In genomic region chr2:62411211-62412080, GRCm38 (mm10) we compare ENCODE assay signal across 8 mouse cellular contexts. TPM values are rescaled to one million over a fixed set of nuclear protein-coding genes. Genes with fewer than 3 reads are reported as not detected.
DNase-seq lines count a peak whose midpoint lies in the region; ATAC-seq lines count a peak whose summit lies in the region.

No protein-coding gene starts in this region.

- intact Hi-C loops in heart, postnatal 36 days (cut with DNase I) = no loop called here

- H3K9ac ChIP-seq in embryonic facial prominence, embryonic 12.5 days = peak overlapping the region; percentile 20
- H3K9ac ChIP-seq in stomach, embryonic 14.5 days (replicated peaks; ENCODE audit: low read depth, low read length) = no peak overlapping the region; the same call in 1 of the 2 replicates

- H3K4me1 ChIP-seq in embryonic facial prominence, embryonic 12.5 days = no peaks in the 10 kb centered on the region
- 0 out of 2 replicates have a peak, but pooled peaks cover 3% of the 10 kb centered on the region for H3K4me1 ChIP-seq in stomach, embryonic 14.5 days (ENCODE audit: control insufficient read depth, insufficient read depth, low read length)

- ATAC-seq in embryonic facial prominence, embryonic 12.5 days (ENCODE audit: insufficient number of reproducible peaks, insufficient read depth, low FRiP score, low TSS enrichment) = peak; percentile 77
- peak; percentile 68 for ATAC-seq in megakaryocyte progenitor cell, adult 5-6 weeks (replicated peaks; ENCODE audit: poor library complexity)
- ATAC-seq in stomach, embryonic 14.5 days (ENCODE audit: insufficient number of reproducible peaks, insufficient read depth, low FRiP score, low read depth) = peak; percentile 89

- WGBS in embryonic facial prominence, embryonic 12.5 days = 6% methylated on average over 47 of the region's 47 CpGs
- WGBS in stomach, embryonic 14.5 days = 6% methylated on average over 47 of the region's 47 CpGs

- peak overlapping the region; percentile 64 for H3K4me2 ChIP-seq in embryonic facial prominence, embryonic 12.5 days (replicated peaks)
- peak overlapping the region; percentile 84 for H3K4me2 ChIP-seq in stomach, embryonic 14.5 days (replicated peaks; ENCODE audit: low read depth, low read length)

- H3K27me3 ChIP-seq in embryonic facial prominence, embryonic 12.5 days = 0 out of 2 replicates have a peak, but pooled peaks cover 6% of the 10 kb centered on the region
- no peaks in the 10 kb centered on the region for H3K27me3 ChIP-seq in stomach, embryonic 14.5 days (ENCODE audit: control insufficient read depth, insufficient read depth, low read length)

- H3K9me3 ChIP-seq in embryonic facial prominence, embryonic 12.5 days = no peaks in the 10 kb centered on the region
- H3K9me3 ChIP-seq in stomach, embryonic 14.5 days (ENCODE audit: control insufficient read depth, low read depth, low read length) = no peaks in the 10 kb centered on the region

- H3K4me3 ChIP-seq in embryonic facial prominence, embryonic 12.5 days = peak overlapping the region; percentile 36
- H3K4me3 ChIP-seq in stomach, embryonic 14.5 days (ENCODE audit: low read depth, low read length) = peak overlapping the region; percentile 42

- H3K36me3 ChIP-seq in embryonic facial prominence, embryonic 12.5 days = no peaks in the 10 kb centered on the region
- H3K36me3 ChIP-seq in stomach, embryonic 14.5 days (ENCODE audit: control insufficient read depth, insufficient read depth, low read length) = no peaks in the 10 kb centered on the region

- no peak overlapping the region for H3K27ac ChIP-seq in embryonic facial prominence, embryonic 12.5 days
- no peak overlapping the region; the same call in 1 of the 2 replicates for H3K27ac ChIP-seq in stomach, embryonic 14.5 days (ENCODE audit: low read length)

- DNase-seq in spleen, adult 18-20 months = peak; percentile 52 to 64
- DNase-seq in spleen, adult 12 weeks (ENCODE audit: low spot score) = no peak
- DNase-seq in heart, postnatal 36 days = peak; percentile 33 to 40
- DNase-seq in kidney, postnatal 4 days = peak; percentile 81 to 89
- no peak for DNase-seq in layer of hippocampus, postnatal 14 days (ENCODE audit: low spot score in 2 of 2)

RNA-seq across cellular contexts. Expression of gene Dpp4, which starts 0.6 kb away (rescaled TPM):
- polyA plus RNA-seq in embryonic facial prominence, embryonic 12.5 days (2016; fragmentation: Nextera tagmentation; extraction: Ambion mirVana) = 0.92 and 0.95 TPM in 2 replicates
- 1 to 10 TPM; 5.2 to 5.9 TPM for total RNA-seq in heart, postnatal 36 days (2021)
- 9.8 and 10.0 TPM in 2 replicates for total RNA-seq in megakaryocyte progenitor cell, adult 5-6 weeks (2015)
- total RNA-seq in megakaryocyte progenitor cell, adult 5-6 weeks (2017) = 13.8 and 16.4 TPM in 2 replicates
- polyA plus RNA-seq in stomach, embryonic 14.5 days (2014; fragmentation: Nextera tagmentation; extraction: Ambion mirVana) = 15.9 and 19.0 TPM in 2 replicates
- 1 to 10 TPM in 1 of 2 experiments, under 1 TPM in 1; 0.78 to 1.0 TPM for total RNA-seq in layer of hippocampus, postnatal 14 days (2021)

Comparison
In these comparisons a context has a peak if more than half of its experiments do, and no peak if none do; other contexts are left out.
1. DNase-seq: peak in spleen, adult 18-20 months (2 of 2), heart, postnatal 36 days (2 of 2) and kidney, postnatal 4 days (2 of 2); none in spleen, adult 12 weeks (single experiment) and layer of hippocampus, postnatal 14 days (0 of 2).
2. Peak in every context shown above with its lines, with median percentiles within 50 percentile points of each other: ATAC-seq.